Mouse (Mus musculus): ENCODE measurements around the gene Bcr.
"Not testable (repeated sequence)": the region's sequence is repeated elsewhere in the genome, so short reads cannot be mapped to it uniquely, and the experiment has no call there.

Gene Bcr

DNA sequence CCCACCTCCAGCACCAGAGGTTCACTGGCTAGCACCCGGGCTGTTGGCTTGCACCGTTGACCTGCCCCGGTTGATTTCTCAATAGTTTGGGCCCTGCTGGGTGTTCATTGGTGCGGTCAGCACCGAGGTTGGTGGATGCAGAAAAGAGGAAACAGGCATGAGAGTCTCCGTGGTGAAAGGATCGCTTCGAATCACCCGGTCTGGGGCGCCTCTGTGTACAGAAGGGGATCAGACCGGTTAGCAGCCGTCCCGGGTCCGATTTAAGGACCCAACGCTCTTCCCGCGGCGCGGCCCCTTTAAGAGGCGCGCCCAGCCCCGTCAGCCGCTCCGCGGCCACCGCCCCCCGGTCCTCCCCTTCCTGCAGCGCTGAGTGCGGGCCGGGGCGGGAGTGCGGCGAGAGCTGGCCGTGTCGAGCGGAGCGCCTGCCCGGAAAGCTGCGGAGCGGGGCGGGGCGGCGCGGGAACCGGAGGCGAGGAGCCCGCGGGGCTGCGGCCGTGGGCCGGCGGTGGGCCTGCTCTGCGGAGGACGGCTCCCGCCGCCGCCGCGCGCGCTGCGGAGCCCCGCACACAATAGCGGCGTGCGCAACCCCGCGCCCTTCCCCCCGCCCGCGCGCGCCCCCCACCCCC, at the start of gene Bcr:
Gene Bcr, plus strand, starts transcription at position 376 of the 626 bp plus-strand sequence.
- DNase-seq (ENCODE audit: low read depth, low spot score) = peak; percentile 67

- no peak for DNase-seq (ENCODE audit: low read depth, low spot score)
Observed at GRCm38 (mm10) chr10:75010704-75011103, 49.7 kb upstream of the Bcr start.

- DNase-seq (ENCODE audit: low read depth, low spot score) = no peak
Observed at GRCm38 (mm10) chr10:75015465-75015864, 44.9 kb upstream of the Bcr start.

GRCm38 (mm10) chr10:75016481-75016880, 43.9 kb upstream of the Bcr start:
- DNase-seq (ENCODE audit: low read depth, low spot score) = no peak

- no peak for DNase-seq (ENCODE audit: low read depth, low spot score)
Observed at GRCm38 (mm10) chr10:75020271-75020670, 40.1 kb upstream of the Bcr start.

DNA sequence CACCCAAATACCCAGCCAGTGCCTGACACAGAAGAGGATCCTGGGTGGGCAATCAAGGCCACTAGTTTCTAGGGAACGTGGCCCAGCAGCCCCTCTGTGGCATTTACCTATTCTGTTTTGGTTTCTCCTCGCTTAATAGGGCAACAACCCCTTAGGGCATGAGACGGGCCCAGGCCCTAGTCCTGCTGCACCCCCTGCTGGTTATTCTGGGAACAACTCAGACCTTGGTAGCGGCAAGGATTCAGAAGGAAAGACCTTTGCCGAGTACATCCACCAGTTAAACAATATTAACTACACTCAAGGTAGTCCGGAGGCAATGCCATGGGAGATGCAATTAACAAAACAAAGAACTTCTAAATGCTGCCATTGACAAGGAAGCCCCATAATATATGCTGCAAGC, 39.3 kb upstream of the Bcr start:
- peak; percentile 73 for DNase-seq (ENCODE audit: low read depth, low spot score)

DNA sequence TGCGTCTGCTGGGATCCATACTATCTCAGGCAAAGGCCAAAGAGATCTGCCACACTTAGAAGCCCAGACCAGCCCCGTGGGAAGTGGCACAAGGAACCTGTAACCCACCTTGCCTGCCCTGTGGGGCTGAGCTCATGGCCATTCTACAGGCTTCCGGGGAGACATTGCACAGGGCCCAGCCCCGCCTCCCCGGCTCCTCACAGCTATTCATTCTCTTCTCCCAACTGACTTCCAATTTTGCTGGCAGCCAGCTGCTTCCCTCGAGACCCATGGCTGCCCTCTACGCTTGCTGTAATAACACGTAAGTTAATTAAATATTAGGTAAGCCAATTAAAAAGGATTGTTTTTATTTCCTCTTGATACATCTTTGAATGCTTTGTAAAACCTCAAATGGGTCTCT, 33.9 kb upstream of the Bcr start:
- DNase-seq (ENCODE audit: low read depth, low spot score) = no peak

DNA sequence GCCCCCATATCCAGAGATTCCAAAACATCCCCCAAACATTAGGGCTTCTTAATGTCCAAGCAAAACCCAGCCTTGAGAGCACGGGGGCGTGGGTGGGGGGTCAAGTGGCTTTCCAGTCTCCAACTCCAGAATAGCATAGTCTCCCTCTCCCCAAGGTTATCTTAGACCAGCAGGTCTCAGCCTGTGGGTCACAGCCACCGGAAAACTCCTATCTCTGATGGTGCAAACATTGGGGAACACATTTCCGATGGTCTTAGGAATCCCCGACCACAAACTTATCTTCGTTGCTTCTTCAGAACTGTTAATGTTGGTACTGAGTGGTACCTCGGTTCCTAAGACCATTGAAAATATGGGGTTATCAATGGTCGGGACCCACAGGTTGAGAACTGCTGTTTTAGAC, 31.6 kb upstream of the Bcr start:
- DNase-seq (ENCODE audit: low read depth, low spot score) = no peak

- DNase-seq (ENCODE audit: low read depth, low spot score) = no peak
Observed at GRCm38 (mm10) chr10:75029677-75030076, 30.7 kb upstream of the Bcr start.

DNA sequence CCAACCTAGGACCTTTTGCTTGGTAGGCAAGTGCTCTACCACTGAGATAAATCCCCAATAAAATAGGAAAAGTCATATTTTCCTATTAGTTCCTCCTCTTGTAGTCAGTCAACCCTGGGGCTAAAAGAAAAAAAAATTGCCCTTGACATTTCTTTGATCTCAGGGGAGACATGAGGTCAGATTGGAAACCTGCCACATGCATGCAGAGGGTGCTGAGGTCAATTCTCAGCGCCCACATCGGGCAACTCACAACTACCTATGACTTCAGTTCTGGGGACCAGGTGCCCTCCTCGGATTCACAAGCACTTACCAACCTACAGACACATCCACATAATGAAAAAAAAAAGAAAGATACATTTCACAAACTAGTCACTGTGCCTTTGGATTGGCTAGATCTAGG, 30.2 kb upstream of the Bcr start:
- DNase-seq (ENCODE audit: low read depth, low spot score) = no peak

DNA sequence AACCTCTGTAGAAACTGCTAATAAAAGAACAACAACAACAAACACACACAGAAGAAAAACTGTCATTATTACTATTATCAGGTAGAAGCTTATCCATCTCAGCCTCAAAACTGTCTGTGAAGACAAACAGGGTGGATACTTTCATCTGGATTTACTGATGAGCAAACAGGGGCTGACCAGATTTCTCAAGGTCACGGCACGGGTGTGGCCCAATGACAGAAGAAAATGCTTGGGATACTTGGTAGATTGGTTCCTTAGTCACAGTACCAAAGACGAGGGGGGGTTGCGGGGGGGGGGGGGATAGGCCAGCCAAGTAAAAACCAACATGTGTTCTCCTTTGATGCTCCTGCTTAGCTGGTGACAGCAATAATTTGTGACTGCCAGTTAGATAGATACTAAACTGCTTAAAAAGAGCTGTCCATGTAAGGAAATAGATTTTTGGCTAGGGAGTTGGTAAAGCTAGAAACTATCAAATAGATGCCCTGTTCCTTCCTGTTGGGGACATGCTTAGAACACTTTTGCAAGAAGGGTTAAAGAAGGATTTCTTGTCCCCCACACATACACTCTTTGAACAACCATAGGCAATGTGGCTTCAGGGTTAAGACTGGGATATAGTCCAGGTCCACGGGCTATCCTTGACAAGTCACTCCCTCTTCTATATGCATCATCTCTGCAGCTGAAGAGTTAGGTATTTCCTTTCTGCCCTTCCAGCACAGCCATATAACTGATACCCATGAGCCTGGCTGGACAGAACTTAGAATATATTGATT, 28.9 kb upstream of the Bcr start:
- no peak for DNase-seq (ENCODE audit: low read depth, low spot score)

DNA sequence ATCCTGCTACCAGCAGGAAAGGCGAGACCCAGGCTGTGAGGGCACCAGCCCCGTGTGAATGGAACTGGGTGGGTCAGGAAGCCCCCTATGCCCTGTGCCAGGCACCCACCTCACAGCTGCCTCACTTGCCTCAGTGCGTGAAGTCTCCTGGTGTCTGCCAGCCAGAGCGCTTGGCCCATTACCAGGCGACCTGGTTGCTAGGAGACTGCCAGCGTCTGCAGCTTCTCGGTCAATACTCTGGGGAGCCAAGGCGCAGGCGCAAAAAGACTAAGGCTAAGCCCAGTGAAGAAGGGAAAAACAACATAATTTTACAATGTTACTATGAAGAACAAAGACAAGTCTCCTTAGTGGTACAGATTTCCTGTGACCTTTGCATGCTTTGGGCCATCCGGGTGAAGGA, 28.0 kb upstream of the Bcr start, which contains the start of gene Rsph14:
Gene Rsph14, minus strand, starts transcription at position 192 of the 400 bp plus-strand sequence.
- peak; percentile 31 for DNase-seq (ENCODE audit: low read depth, low spot score)

DNA sequence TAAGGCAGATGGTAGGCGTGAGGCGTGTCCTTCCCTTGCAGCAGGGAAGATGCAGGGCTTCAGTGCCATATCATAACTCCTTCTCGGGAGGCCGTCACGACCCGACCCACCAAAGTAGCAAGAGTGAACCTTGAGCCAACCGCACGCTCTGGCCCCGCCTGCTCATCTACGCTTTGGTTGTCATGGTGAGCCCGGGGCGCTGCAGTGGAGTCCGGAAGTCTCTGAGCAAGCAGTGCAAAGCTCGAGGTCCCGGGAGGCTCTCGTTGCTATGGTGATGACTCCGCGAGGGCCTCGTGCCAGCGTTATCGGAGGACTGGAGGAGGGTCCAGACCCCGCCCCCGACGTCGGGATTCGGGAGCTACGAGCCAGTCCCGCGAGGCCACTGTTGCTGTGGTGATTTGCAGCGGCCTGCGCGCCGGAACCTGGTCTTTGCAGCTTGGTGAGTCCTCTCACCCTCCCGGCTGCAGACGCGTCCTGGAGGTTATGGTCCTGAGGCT, 23.5 kb upstream of the Bcr start, which contains the start of gene Rab36:
Gene Rab36, plus strand, starts transcription at position 176 of the 497 bp plus-strand sequence.
- DNase-seq (ENCODE audit: low read depth, low spot score) = peak; percentile 98

DNA sequence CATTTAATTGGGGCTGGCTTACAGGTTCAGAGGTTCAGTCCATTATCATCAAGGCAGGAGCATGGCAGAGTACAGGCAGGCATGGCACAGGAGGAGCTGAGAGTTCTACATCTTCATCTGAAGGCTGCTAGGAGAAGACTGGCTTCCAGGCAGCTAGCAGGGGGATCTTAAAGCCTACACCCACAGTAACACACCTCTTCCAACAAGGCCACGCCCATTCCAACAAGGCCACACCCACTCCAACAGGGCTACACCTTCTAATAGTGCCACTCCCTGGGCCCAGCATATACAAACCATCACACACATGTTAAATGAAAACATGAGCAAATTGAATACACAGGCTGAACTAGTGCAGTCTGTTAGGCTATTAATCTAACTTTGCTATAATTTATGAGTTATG, 18.3 kb upstream of the Bcr start:
- not testable (repeated sequence) for DNase-seq (ENCODE audit: low read depth, low spot score)

DNA sequence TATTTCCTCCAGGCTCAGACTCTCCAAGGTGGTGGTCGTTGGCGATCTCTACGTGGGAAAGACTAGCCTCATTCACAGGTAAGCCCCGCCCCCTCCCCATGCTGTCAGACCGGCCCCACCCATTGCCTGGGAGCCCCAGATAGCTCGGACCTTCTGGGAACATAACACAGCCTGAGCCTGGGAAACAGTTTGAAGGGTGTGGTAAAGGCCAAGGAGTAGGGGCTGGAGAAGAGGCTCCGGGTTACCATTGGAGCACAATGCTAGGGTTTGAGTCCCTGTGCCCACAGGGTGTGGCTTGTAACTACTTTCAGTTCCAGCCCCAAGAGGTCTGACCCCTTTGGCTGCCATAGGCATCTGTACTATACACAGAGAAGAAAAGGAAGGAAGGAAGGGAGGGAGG, 15.9 kb upstream of the Bcr start:
- DNase-seq (ENCODE audit: low read depth, low spot score) = no peak

- no peak for DNase-seq (ENCODE audit: low read depth, low spot score)
Observed at GRCm38 (mm10) chr10:75045831-75046230, 14.6 kb upstream of the Bcr start.

GRCm38 (mm10) chr10:75048711-75049110, 11.7 kb upstream of the Bcr start:
- DNase-seq (ENCODE audit: low read depth, low spot score) = no peak

GRCm38 (mm10) chr10:75051364-75052074, 8.9 kb upstream of the Bcr start:
- no peak for DNase-seq (ENCODE audit: low read depth, low spot score)

- DNase-seq (ENCODE audit: low read depth, low spot score) = no peak
Observed at GRCm38 (mm10) chr10:75052902-75053301, 7.5 kb upstream of the Bcr start.

- no peak for DNase-seq (ENCODE audit: low read depth, low spot score)
Observed at GRCm38 (mm10) chr10:75053655-75054054, 6.7 kb upstream of the Bcr start.

DNA sequence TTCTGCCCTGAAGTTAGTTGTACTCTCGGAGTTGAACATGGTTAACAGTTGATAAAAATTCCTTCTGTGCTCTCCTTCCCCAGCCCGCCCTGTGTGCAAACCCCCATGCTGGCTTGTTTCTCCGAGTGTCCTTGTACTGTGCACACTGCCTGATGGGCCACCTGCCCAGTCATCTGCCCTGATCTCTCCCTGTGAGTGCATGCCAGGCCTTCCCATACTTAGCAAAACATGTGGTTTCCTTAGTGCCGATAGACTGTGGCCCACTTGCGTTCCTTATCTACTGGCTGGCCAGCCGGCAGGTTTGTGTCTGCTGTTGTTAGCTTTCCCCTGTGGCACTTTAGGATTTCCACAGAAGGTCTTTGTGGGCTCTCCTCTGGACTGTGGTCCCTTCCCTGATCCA, 6.3 kb upstream of the Bcr start:
- DNase-seq (ENCODE audit: low read depth, low spot score) = no peak

DNA sequence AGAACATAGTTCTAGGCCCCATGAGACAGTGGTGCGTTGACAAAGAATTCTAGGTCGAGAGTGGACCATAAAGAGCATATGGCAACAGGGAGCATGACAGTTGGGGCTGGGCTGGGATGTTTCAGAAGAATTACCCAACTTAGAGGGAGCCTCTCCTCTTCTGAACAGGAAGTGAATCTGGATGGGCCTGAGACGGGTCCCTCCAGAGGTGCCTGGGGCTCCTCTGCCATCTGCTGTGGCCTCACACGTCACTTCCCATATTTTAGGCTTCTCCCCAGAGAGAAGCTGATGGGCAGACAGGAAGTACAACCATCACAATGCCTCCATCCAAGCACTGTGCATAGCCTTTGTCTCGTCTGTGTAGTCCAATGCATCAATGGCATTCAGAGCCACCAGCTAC, 4.7 kb upstream of the Bcr start:
- DNase-seq (ENCODE audit: low read depth, low spot score) = no peak
